Mouse (Mus musculus) lung, embryonic 14.5 days (tissue): ENCODE measurements at regions not wholly inside any gene's neighbourhood (a gene's known extent, or its start where the extent isn't known, plus 50 kb on each side); places are given as distances from the start of the nearest gene placed in this dataset.

Experiments
- ATAC-seq: fragments of 200-750 bp; cut with Nextera tagmentation; 2 replicates; pipeline ENCODE4 v1.8.0; 2017; ENCODE audit warnings: mild to moderate bottlenecking, moderate TSS enrichment, moderate library complexity; ENCODE audit not compliant: insufficient read depth
- DNase-seq: peaks from one replicate; pipeline ENCODE4 v3.0.0-alpha.2; 2015
- H3K27ac ChIP-seq: fragments of 300-500 bp; sonication (generic); 2 replicates; pipeline ENCODE4 v1.5.1; 2014; ENCODE audit warnings: low read depth, mild to moderate bottlenecking, moderate library complexity
- H3K27me3 ChIP-seq: fragments of 300-500 bp; sonication (generic); 2 replicates; pipeline ENCODE4 v1.6.1; 2014; ENCODE audit warnings: low read length, control low read depth; ENCODE audit not compliant: insufficient read depth
- H3K36me3 ChIP-seq: fragments of 300-500 bp; sonication (generic); 2 replicates; pipeline ENCODE4 v1.6.1; 2014; ENCODE audit warnings: control low read depth; ENCODE audit not compliant: insufficient read depth
- H3K4me1 ChIP-seq: fragments of 300-500 bp; sonication (generic); 2 replicates; pipeline ENCODE4 v1.6.1; 2014; ENCODE audit warnings: antibody characterized with exemption, control low read depth; ENCODE audit not compliant: insufficient read depth
- H3K4me2 ChIP-seq: fragments of 300-500 bp; sonication (generic); 2 replicates; pipeline ENCODE4 v1.6.1; 2014; ENCODE audit warnings: mild to moderate bottlenecking
- H3K4me3 ChIP-seq: fragments of 300-500 bp; sonication (generic); 2 replicates; pipeline ENCODE4 v1.5.1; 2014; ENCODE audit warnings: low read depth, low read length
- H3K9ac ChIP-seq: fragments of 300-500 bp; sonication (generic); 2 replicates; pipeline ENCODE4 v1.6.1; 2014
- H3K9me3 ChIP-seq: fragments of 300-500 bp; sonication (generic); 2 replicates; pipeline ENCODE4 v1.6.1; 2016; ENCODE audit warnings: low read depth, low read length, control low read depth
- CTCF ChIP-seq: IDR thresholded peaks from 2 replicates; pipeline ENCODE4 v1.5.1; 2016; ENCODE audit warnings: antibody characterized with exemption, low read depth
- WGBS: fragments of 180-500 bp; shearing (Covaris S2); extraction: QIAGEN DNeasy Blood & Tissue Kit; methylation state at CpG from one replicate; pipeline ENCODE4 v1.1.7; 2014; 5-methylcytosine and 5-hydroxymethylcytosine counted together

GRCm38 (mm10) chr13:41705636-41706035, 99.9 kb downstream of the Tmem170b start:
- TF ChIP-seq CTCF, result no peak
- Histone ChIP-seq H3K27ac (peak overlapping the region; percentile 26; the same call in 1 of the 2 replicates), H3K9ac (no peak overlapping the region), H3K27me3 (no peaks in the 10 kb centered on the region), H3K4me3 (no peak overlapping the region), H3K4me2 (0 out of 2 replicates have a peak overlapping the region, but pooled peaks have one; percentile 4), H3K4me1 (peaks cover 3% of the 10 kb centered on the region), H3K9me3 (no peaks in the 10 kb centered on the region), H3K36me3 (no peaks in the 10 kb centered on the region)
- ATAC-seq (peak; percentile 18; the same call in 1 of the 2 replicates), DNase-seq (peak; percentile 53)
- WGBS, result 24% methylated on average over 4 of the region's 4 CpGs

DNA sequence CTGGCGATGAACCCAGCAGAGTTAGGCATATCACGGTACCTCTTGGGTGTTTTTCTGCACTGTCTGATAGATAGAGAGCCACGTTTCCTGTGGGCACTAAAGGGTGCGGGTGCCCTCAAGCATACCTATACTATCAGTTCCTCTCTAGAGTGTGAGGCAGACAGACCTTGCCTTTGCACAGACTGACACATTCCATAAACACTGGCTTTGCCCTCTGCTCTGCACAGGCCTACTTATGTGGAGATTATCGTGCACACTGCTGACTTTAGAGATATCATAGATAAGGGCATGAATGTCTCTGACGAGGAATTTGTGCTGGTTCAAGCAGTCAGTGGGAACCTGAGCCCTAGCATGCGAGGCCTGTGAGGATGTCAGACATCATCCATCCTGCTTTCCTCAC, 102.1 kb downstream of the Tmem170b start:
- Histone ChIP-seq H3K9ac (no peak overlapping the region), H3K9me3 (no peaks in the 10 kb centered on the region), H3K27me3 (no peaks in the 10 kb centered on the region), H3K4me3 (no peak overlapping the region), H3K36me3 (no peaks in the 10 kb centered on the region), H3K4me2 (no peak overlapping the region), H3K4me1 (peaks cover 3% of the 10 kb centered on the region), H3K27ac (no peak overlapping the region)
- WGBS, result 30% methylated on average over 7 of the region's 7 CpGs
- no peak for TF ChIP-seq CTCF
- no peak for DNase-seq
- ATAC-seq, result no peak

GRCm38 (mm10) chr13:41709071-41709470, 103.4 kb downstream of the Tmem170b start:
- H3K27me3 ChIP-seq, result no peaks in the 10 kb centered on the region
- no peak for ATAC-seq
- 56% methylated on average over 7 of the region's 7 CpGs for WGBS
- H3K9me3 ChIP-seq, result no peaks in the 10 kb centered on the region
- no peak overlapping the region for H3K4me2 ChIP-seq
- DNase-seq, result no peak
- no peak overlapping the region for H3K4me3 ChIP-seq
- no peak for TF ChIP-seq CTCF
- no peak overlapping the region for H3K9ac ChIP-seq
- H3K36me3 ChIP-seq, result no peaks in the 10 kb centered on the region
- H3K4me1 ChIP-seq, result no peaks in the 10 kb centered on the region; the same call in 1 of the 2 replicates
- H3K27ac ChIP-seq, result no peak overlapping the region

GRCm38 (mm10) chr13:41709475-41710227, 103.9 kb downstream of the Tmem170b start:
- H3K4me1 ChIP-seq, result no peaks in the 10 kb centered on the region; the same call in 1 of the 2 replicates
- no peaks in the 10 kb centered on the region for H3K27me3 ChIP-seq
- no peak overlapping the region for H3K4me3 ChIP-seq
- no peaks in the 10 kb centered on the region for H3K36me3 ChIP-seq
- ATAC-seq, result peak; percentile 55; the same call in 1 of the 2 replicates
- TF ChIP-seq CTCF, result peak; percentile 85
- no peak overlapping the region for H3K9ac ChIP-seq
- peak; percentile 99 for DNase-seq
- H3K9me3 ChIP-seq, result no peaks in the 10 kb centered on the region
- 37% methylated on average over 24 of the region's 24 CpGs for WGBS
- H3K4me2 ChIP-seq, result no peak overlapping the region
- H3K27ac ChIP-seq, result no peak overlapping the region

DNA sequence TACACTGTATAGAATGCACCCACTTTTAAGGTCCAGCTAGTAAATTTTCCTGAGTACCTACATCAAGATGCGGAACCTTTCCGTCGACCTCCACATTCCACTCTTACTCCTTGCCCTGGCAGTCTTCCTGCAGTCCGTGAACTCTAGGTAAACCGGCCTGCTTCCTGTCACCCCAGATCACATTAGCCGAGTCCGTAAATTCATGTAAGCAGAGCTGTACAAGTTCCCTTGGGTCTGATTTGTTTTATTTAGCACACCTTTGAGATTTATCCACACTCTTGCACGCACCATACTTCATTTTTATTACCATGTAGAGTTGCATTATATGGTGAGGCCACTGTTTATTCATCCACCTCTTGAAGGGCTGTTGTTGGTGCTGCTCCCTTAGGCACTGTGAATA, 106.9 kb downstream of the Tmem170b start:
- 54% methylated on average over 8 of the region's 8 CpGs for WGBS
- no peak for TF ChIP-seq CTCF
- H3K27me3 ChIP-seq, result no peaks in the 10 kb centered on the region
- H3K4me2 ChIP-seq, result no peak overlapping the region
- DNase-seq (no peak), ATAC-seq (no peak)
- H3K4me1 ChIP-seq, result no peaks in the 10 kb centered on the region
- H3K9ac ChIP-seq, result no peak overlapping the region
- no peaks in the 10 kb centered on the region for H3K36me3 ChIP-seq
- H3K4me3 ChIP-seq, result no peak overlapping the region
- no peaks in the 10 kb centered on the region for H3K9me3 ChIP-seq
- H3K27ac ChIP-seq, result no peak overlapping the region
